Mouse (Mus musculus) CH12.LX (cell line): ENCODE results near the gene Olfr592. TPM values are rescaled to one million over a fixed set of nuclear protein-coding genes. Genes with fewer than 3 reads are reported as not detected.
"Not testable (repeated sequence)": the region's sequence is repeated elsewhere in the genome, so short reads cannot be mapped to it uniquely, and the experiment has no call there.

Source experiments
- DNase-seq: peaks from one replicate; pipeline ENCODE4 v3.0.0-alpha.2; 2013; ENCODE audit errors: extremely low read depth
- H3K27ac ChIP-seq: 2 replicates; pipeline ENCODE4 v1.5.1; 2012; ENCODE audit warnings: low read depth, mild to moderate bottlenecking, control low read depth, moderate library complexity; ENCODE audit not compliant: insufficient read depth
- H3K27me3 ChIP-seq: replicated peaks from 2 replicates; pipeline ENCODE3; 2012; ENCODE audit warnings: inconsistent platforms
- H3K36me3 ChIP-seq, 2 experiments: replicated peaks in 1 of 2; 2 replicates each; pipeline versions ENCODE3 to v1.6.1; 2012; ENCODE audit warnings: inconsistent platforms in 1 of 2, low read length in 1 of 2, mild to moderate bottlenecking in 1 of 2, mixed read lengths in 1 of 2, moderate library complexity in 1 of 2; ENCODE audit not compliant: control insufficient read depth in 1 of 2, insufficient read depth in 1 of 2
- H3K4me1 ChIP-seq, 2 experiments: 2 replicates each; pipeline ENCODE4 v1.6.1; 2012; ENCODE audit warnings: inconsistent platforms in 1 of 2, moderate library complexity in 1 of 2; ENCODE audit not compliant: insufficient read depth in 2 of 2, control insufficient read depth in 1 of 2
- H3K4me2 ChIP-seq: 2 replicates; pipeline ENCODE4 v1.6.1; 2012; ENCODE audit warnings: low read depth, mild to moderate bottlenecking, control low read depth; ENCODE audit not compliant: poor library complexity, insufficient read depth, severe bottlenecking
- H3K4me3 ChIP-seq, 3 experiments: fragments of 150-350 bp in 1 of 3; sonication (generic) in 1 of 3; replicated peaks in 1 of 3; 2 replicates each; pipeline versions ENCODE3 to v1.5.1; 2011 to 2012; ENCODE audit warnings: low read depth in 2 of 3, low read length in 2 of 3, mild to moderate bottlenecking in 2 of 3, moderate library complexity in 2 of 3, control low read depth in 1 of 3, improper control_type of control experiment in 1 of 3, inconsistent platforms in 1 of 3, mixed read lengths in 1 of 3; ENCODE audit not compliant: poor library complexity in 1 of 3
- H3K79me2 ChIP-seq: replicated peaks from 2 replicates; pipeline ENCODE4 v1.6.1; 2012; ENCODE audit warnings: mild to moderate bottlenecking, moderate library complexity; ENCODE audit not compliant: control insufficient read depth, poor library complexity, insufficient read depth, severe bottlenecking; ENCODE audit errors: extremely low read depth
- H3K9ac ChIP-seq: 2 replicates; pipeline ENCODE4 v1.6.1; 2012; ENCODE audit warnings: low read depth, mild to moderate bottlenecking, control low read depth, moderate library complexity; ENCODE audit not compliant: insufficient read depth
- H3K9me3 ChIP-seq: replicated peaks from 2 replicates; pipeline ENCODE3; 2012; ENCODE audit warnings: low read length, inconsistent platforms, mixed read lengths
- CHD1 ChIP-seq: IDR thresholded peaks from 2 replicates; pipeline ENCODE4 v1.6.1; 2012; ENCODE audit warnings: low read depth, low read length, improper control_type of control experiment, inconsistent platforms
- CTCF ChIP-seq, 2 experiments: IDR thresholded peaks in 1 of 2; conservative IDR thresholded peaks in 1 of 2; 2 replicates each; pipeline ENCODE4 v1.5.1; 2011 to 2012; ENCODE audit warnings: low read depth in 2 of 2, low read length in 2 of 2, improper control_type of control experiment in 1 of 2, inconsistent platforms in 1 of 2, mild to moderate bottlenecking in 1 of 2, moderate library complexity in 1 of 2
- E2F4 ChIP-seq: IDR thresholded peaks from 2 replicates; pipeline ENCODE4 v1.6.1; 2011; ENCODE audit warnings: low read depth, low read length, improper control_type of control experiment; ENCODE audit not compliant: insufficient replicate concordance
- ELF1 ChIP-seq: IDR thresholded peaks from 2 replicates; pipeline ENCODE4 v1.6.1; 2014; ENCODE audit warnings: low read depth, mild to moderate bottlenecking, inconsistent platforms, low read length, improper control_type of control experiment
- ETS1 ChIP-seq: conservative IDR thresholded peaks from 2 replicates; pipeline ENCODE4 v1.6.1; 2012; ENCODE audit warnings: low read depth, mild to moderate bottlenecking, inconsistent platforms, low read length, improper control_type of control experiment, moderate library complexity
- GABPA ChIP-seq: IDR thresholded peaks from 2 replicates; pipeline ENCODE4 v1.6.1; 2012; ENCODE audit warnings: low read depth, low read length, improper control_type of control experiment, inconsistent platforms; ENCODE audit not compliant: insufficient replicate concordance
- HCFC1 ChIP-seq: IDR thresholded peaks from 2 replicates; pipeline ENCODE4 v1.6.1; 2012; ENCODE audit warnings: low read depth, mild to moderate bottlenecking, inconsistent platforms, low read length, improper control_type of control experiment
- IRF4 ChIP-seq: IDR thresholded peaks from 2 replicates; pipeline ENCODE4 v1.6.1; 2014; ENCODE audit warnings: low read depth, mild to moderate bottlenecking, inconsistent platforms, low read length, improper control_type of control experiment
- JUN ChIP-seq: IDR thresholded peaks from 2 replicates; pipeline ENCODE4 v1.6.1; 2011; ENCODE audit warnings: low read depth, mild to moderate bottlenecking, low read length, improper control_type of control experiment, moderate library complexity; ENCODE audit not compliant: insufficient read depth
- MAFK ChIP-seq: IDR thresholded peaks from 2 replicates; pipeline ENCODE4 v1.6.1; 2011; ENCODE audit warnings: low read length, improper control_type of control experiment; ENCODE audit not compliant: insufficient replicate concordance
- MAZ ChIP-seq: IDR thresholded peaks from 2 replicates; pipeline ENCODE4 v1.6.1; 2012; ENCODE audit warnings: low read depth, mild to moderate bottlenecking, inconsistent platforms, low read length, improper control_type of control experiment, moderate library complexity
- NRF1 ChIP-seq: IDR thresholded peaks from 2 replicates; pipeline ENCODE4 v1.6.1; 2014; ENCODE audit warnings: low read depth, mild to moderate bottlenecking, inconsistent platforms, low read length, improper control_type of control experiment, moderate library complexity
- SIN3A ChIP-seq: IDR thresholded peaks from 2 replicates; pipeline ENCODE4 v1.6.1; 2012; ENCODE audit warnings: low read length, improper control_type of control experiment, inconsistent platforms
- TBP ChIP-seq: conservative IDR thresholded peaks from 2 replicates; pipeline ENCODE4 v1.6.1; 2011; ENCODE audit warnings: low read depth, low read length, improper control_type of control experiment
- USF2 ChIP-seq: conservative IDR thresholded peaks from 2 replicates; pipeline ENCODE4 v1.6.1; 2011; ENCODE audit warnings: low read depth, low read length, improper control_type of control experiment
- ZKSCAN1 ChIP-seq: IDR thresholded peaks from 2 replicates; pipeline ENCODE4 v1.6.1; 2012; ENCODE audit warnings: low read depth, inconsistent platforms, low read length, improper control_type of control experiment, borderline replicate concordance
- ZMIZ1 ChIP-seq: IDR thresholded peaks from 2 replicates; pipeline ENCODE4 v1.6.1; 2012; ENCODE audit warnings: low read depth, mild to moderate bottlenecking, inconsistent platforms, low read length, improper control_type of control experiment
- dilution Hi-C: fragments of 300-500 bp; cut with MboI; formaldehyde crosslinking; loops from 2 replicates; pipeline ENCODE4 v1.14.3; 2020; ENCODE audit warnings: low sequenced_read_pairs; ENCODE audit not compliant: extremely low pct_unique_long_range_greater_than_20kb, extremely low pct_ligation_motif_present
- in situ Hi-C: fragments of 300-500 bp; cut with MboI; formaldehyde crosslinking; loops from 3 replicates; pipeline ENCODE4 v1.14.3; 2019; ENCODE audit warnings: low sequenced_read_pairs, low pct_ligation_motif_present, low pct_unique_long_range_greater_than_20kb, mixed read lengths
- polyA plus RNA-seq: library from polyadenylated mRNA; unstranded; fragments of >175 nt; gene quantifications from 2 replicates; pipeline ENCODE4 v1.2.1, GENCODE M21; 2012; ENCODE audit warnings: low read depth; ENCODE audit not compliant: insufficient read length
- total RNA-seq, 2 experiments: library from RNA; depleted of rRNA; stranded (reverse); fragments of 300-350 nt in 1 of 2; fragments of >200 nt in 1 of 2; gene quantifications; 2 replicates each; pipeline ENCODE4 v1.2.3; 2012 to 2014

The Olfr592 gene
- total and polyA plus RNA-seq, 3 experiments = not detected

- no peak for DNase-seq
- Histone ChIP-seq H3K4me3 (no peak within 1 kb of the TSS), H3K36me3 (no peaks in the 10 kb centered on the region), H3K4me2 (no peak within 1 kb of the TSS), H3K4me1 (no peaks in the 10 kb centered on the region), H3K79me2 (no peaks in the 10 kb centered on the region), H3K27me3 (no peaks in the 10 kb centered on the region), H3K9ac (no peak within 1 kb of the TSS), H3K27ac (no peak within 1 kb of the TSS), H3K9me3 (no peaks in the 10 kb centered on the region)
- TF ChIP-seq ETS1 = no peak
- no peak for TF ChIP-seq USF2
- no peak for TF ChIP-seq ZKSCAN1
- in situ Hi-C loops = no loop called here
- dilution Hi-C loops = no loop called here
Measured at GRCm38 (mm10) chr7:103211562-103211961, 27.0 kb downstream of the Olfr592 start, which contains the start of gene Olfr593. Gene Olfr593 (plus strand): TSS chr7:103211862.

- dilution Hi-C loops, in situ Hi-C loops: not testable (repeated sequence)
Measured at GRCm38 (mm10) chr7:103212050-103212449, 27.4 kb downstream of the Olfr592 start.

GRCm38 (mm10) chr7:103216696-103217095 is 32.1 kb downstream of the Olfr592 start, which contains the start of gene Olfr594:
Gene Olfr594 (plus strand): TSS chr7:103216996.
- H3K4me1 ChIP-seq = no peaks in the 10 kb centered on the region
- no peak within 1 kb of the TSS for H3K27ac ChIP-seq
- no peak within 1 kb of the TSS for H3K4me3 ChIP-seq
- no peak for TF ChIP-seq GABPA
- no peak for TF ChIP-seq E2F4
- TF ChIP-seq TBP = no peak
- no peak for TF ChIP-seq ZKSCAN1
- no peak for TF ChIP-seq JUN
- no peak for TF ChIP-seq MAZ
- TF ChIP-seq SIN3A = no peak
- TF ChIP-seq ZMIZ1 = no peak
- no peak for TF ChIP-seq NRF1
- TF ChIP-seq IRF4 = no peak
- no peak for TF ChIP-seq CHD1
- TF ChIP-seq ELF1 = no peak
- no peak for TF ChIP-seq CTCF (conservative IDR thresholded peaks at IDR 0.05 in 1 of 2, IDR thresholded peaks at IDR 0.05 in 1 of 2; ENCODE audit: low read depth in 2 of 2, low read length in 2 of 2)
- TF ChIP-seq HCFC1 = no peak
- no peak for TF ChIP-seq MAFK
- TF ChIP-seq, all 38 proteins: peak for 0
- no peaks in the 10 kb centered on the region for H3K79me2 ChIP-seq
- dilution Hi-C loops (no loop called here), in situ Hi-C loops (no loop called here)
- H3K9me3 ChIP-seq = no peaks in the 10 kb centered on the region
- no peak within 1 kb of the TSS for H3K4me2 ChIP-seq
- H3K36me3 ChIP-seq = no peaks in the 10 kb centered on the region
- DNase-seq = no peak
- no peak within 1 kb of the TSS for H3K9ac ChIP-seq
- no peaks in the 10 kb centered on the region for H3K27me3 ChIP-seq

More at GRCm38 (mm10) chr7:103212050-103212449, 27.4 kb downstream of the Olfr592 start:
- H3K4me1 ChIP-seq, H3K9me3 ChIP-seq, H3K4me2 ChIP-seq, H3K4me3 ChIP-seq, H3K36me3 ChIP-seq, H3K9ac ChIP-seq, DNase-seq, H3K27ac ChIP-seq, H3K27me3 ChIP-seq, H3K79me2 ChIP-seq: not testable (repeated sequence)
